Mouse (Mus musculus): ENCODE data around the gene Mgam. TPM values are rescaled to one million over a fixed set of nuclear protein-coding genes. Genes with fewer than 3 reads are reported as not detected.

The Mgam gene
- total and polyA plus RNA-seq, 2 experiments: 32.7 to 122 TPM

- no peaks in the 10 kb centered on the region for H3K27me3 ChIP-seq (ENCODE audit: control insufficient read depth, insufficient read depth, low read length)
- H3K4me3 ChIP-seq (ENCODE audit: insufficient read depth, low read depth, low read length): no peak overlapping the region
- H3K36me3 ChIP-seq (ENCODE audit: control insufficient read depth, insufficient read depth, low read length): no peaks in the 10 kb centered on the region
- no peaks in the 10 kb centered on the region for H3K79me2 ChIP-seq (ENCODE audit: control insufficient read depth, insufficient read depth, low read length)
- H3K27ac ChIP-seq (replicated peaks; ENCODE audit: insufficient read depth, low read depth, low read length): no peak overlapping the region
- no peak for DNase-seq (ENCODE audit: extremely low read depth, low read depth, low spot score)
- H3K9ac ChIP-seq (ENCODE audit: low read depth, low read length): no peak overlapping the region
- TF ChIP-seq CTCF (IDR thresholded peaks at IDR 0.05; ENCODE audit: low read depth, low read length): no peak
- TF ChIP-seq POLR2A (IDR thresholded peaks at IDR 0.05; ENCODE audit: extremely low read depth, insufficient read depth, low read length): no peak
- H3K4me1 ChIP-seq (ENCODE audit: control insufficient read depth, insufficient read depth, low read length): no peaks in the 10 kb centered on the region
Observed at GRCm38 (mm10) chr6:40607431-40607830, 21.2 kb upstream of the Mgam start.

- no peaks in the 10 kb centered on the region for H3K27me3 ChIP-seq (ENCODE audit: control insufficient read depth, insufficient read depth, low read length)
- H3K79me2 ChIP-seq (ENCODE audit: control insufficient read depth, insufficient read depth, low read length): no peaks in the 10 kb centered on the region
- H3K4me1 ChIP-seq (ENCODE audit: control insufficient read depth, insufficient read depth, low read length): no peaks in the 10 kb centered on the region
- no peak overlapping the region for H3K9ac ChIP-seq (ENCODE audit: low read depth, low read length)
- DNase-seq (ENCODE audit: extremely low read depth, low read depth, low spot score): no peak
- TF ChIP-seq POLR2A (IDR thresholded peaks at IDR 0.05; ENCODE audit: extremely low read depth, insufficient read depth, low read length): no peak
- no peak for TF ChIP-seq CTCF (IDR thresholded peaks at IDR 0.05; ENCODE audit: low read depth, low read length)
- no peak overlapping the region for H3K4me3 ChIP-seq (ENCODE audit: insufficient read depth, low read depth, low read length)
- WGBS: 81% methylated on average over 8 of the region's 8 CpGs
- no peaks in the 10 kb centered on the region for H3K36me3 ChIP-seq (ENCODE audit: control insufficient read depth, insufficient read depth, low read length)
- H3K27ac ChIP-seq (replicated peaks; ENCODE audit: insufficient read depth, low read depth, low read length): no peak overlapping the region
Observed at GRCm38 (mm10) chr6:40610244-40610643, 18.4 kb upstream of the Mgam start.

GRCm38 (mm10) chr6:40613260-40613852, 15.3 kb upstream of the Mgam start, which contains the start of gene Tas2r138:
TSS of gene Tas2r138 (minus strand) at chr6:40613310.
- Histone ChIP-seq H3K27ac (replicated peaks; ENCODE audit: insufficient read depth, low read depth, low read length) (no peak within 1 kb of the TSS), H3K4me1 (ENCODE audit: control insufficient read depth, insufficient read depth, low read length) (no peaks in the 10 kb centered on the region), H3K79me2 (ENCODE audit: control insufficient read depth, insufficient read depth, low read length) (no peaks in the 10 kb centered on the region), H3K4me3 (ENCODE audit: insufficient read depth, low read depth, low read length) (no peak within 1 kb of the TSS), H3K9ac (ENCODE audit: low read depth, low read length) (no peak within 1 kb of the TSS), H3K36me3 (ENCODE audit: control insufficient read depth, insufficient read depth, low read length) (no peaks in the 10 kb centered on the region), H3K27me3 (ENCODE audit: control insufficient read depth, insufficient read depth, low read length) (no peaks in the 10 kb centered on the region)
- TF ChIP-seq CTCF (IDR thresholded peaks at IDR 0.05; ENCODE audit: low read depth, low read length) (no peak), POLR2A (IDR thresholded peaks at IDR 0.05; ENCODE audit: extremely low read depth, insufficient read depth, low read length) (no peak)
- no peak for DNase-seq (ENCODE audit: extremely low read depth, low read depth, low spot score)
- 91% methylated on average over 4 of the region's 4 CpGs for WGBS

- peak; percentile 60 for DNase-seq (ENCODE audit: extremely low read depth, low read depth, low spot score)
Observed at GRCm38 (mm10) chr6:40617965-40618364, 10.7 kb upstream of the Mgam start.

GRCm38 (mm10) chr6:40626111-40626510, 2.5 kb upstream of the Mgam start:
- Histone ChIP-seq H3K27ac (replicated peaks; ENCODE audit: insufficient read depth, low read depth, low read length) (no peak overlapping the region), H3K36me3 (ENCODE audit: control insufficient read depth, insufficient read depth, low read length) (no peaks in the 10 kb centered on the region), H3K4me1 (ENCODE audit: control insufficient read depth, insufficient read depth, low read length) (peaks cover 3% of the 10 kb centered on the region; the same call in 1 of the 2 replicates), H3K4me3 (ENCODE audit: insufficient read depth, low read depth, low read length) (no peak overlapping the region), H3K79me2 (ENCODE audit: control insufficient read depth, insufficient read depth, low read length) (no peaks in the 10 kb centered on the region), H3K9ac (ENCODE audit: low read depth, low read length) (no peak overlapping the region), H3K27me3 (ENCODE audit: control insufficient read depth, insufficient read depth, low read length) (no peaks in the 10 kb centered on the region)
- DNase-seq (ENCODE audit: extremely low read depth, low read depth, low spot score): no peak
- WGBS: 59% methylated on average over 1 of the region's 1 CpGs
- no peak for TF ChIP-seq POLR2A (IDR thresholded peaks at IDR 0.05; ENCODE audit: extremely low read depth, insufficient read depth, low read length)
- no peak for TF ChIP-seq CTCF (IDR thresholded peaks at IDR 0.05; ENCODE audit: low read depth, low read length)

More at GRCm38 (mm10) chr6:40617965-40618364, 10.7 kb upstream of the Mgam start:
- Histone ChIP-seq H3K79me2 (ENCODE audit: control insufficient read depth, insufficient read depth, low read length) (no peaks in the 10 kb centered on the region), H3K4me1 (ENCODE audit: control insufficient read depth, insufficient read depth, low read length) (no peaks in the 10 kb centered on the region), H3K27ac (replicated peaks; ENCODE audit: insufficient read depth, low read depth, low read length) (no peak overlapping the region), H3K9ac (ENCODE audit: low read depth, low read length) (no peak overlapping the region), H3K36me3 (ENCODE audit: control insufficient read depth, insufficient read depth, low read length) (no peaks in the 10 kb centered on the region), H3K27me3 (ENCODE audit: control insufficient read depth, insufficient read depth, low read length) (no peaks in the 10 kb centered on the region), H3K4me3 (ENCODE audit: insufficient read depth, low read depth, low read length) (no peak overlapping the region)
- 5% methylated on average over 2 of the region's 2 CpGs for WGBS
- TF ChIP-seq POLR2A (IDR thresholded peaks at IDR 0.05; ENCODE audit: extremely low read depth, insufficient read depth, low read length) (no peak), CTCF (IDR thresholded peaks at IDR 0.05; ENCODE audit: low read depth, low read length) (peak; percentile 55)

GRCm38 (mm10) chr6:40634640-40635071, 6.0 kb downstream of the Mgam start:
- peak overlapping the region; percentile 99 for H3K27ac ChIP-seq (replicated peaks; ENCODE audit: insufficient read depth, low read depth, low read length)
- H3K4me3 ChIP-seq (ENCODE audit: insufficient read depth, low read depth, low read length): peak overlapping the region; percentile 71
- TF ChIP-seq POLR2A (IDR thresholded peaks at IDR 0.05; ENCODE audit: extremely low read depth, insufficient read depth, low read length) (no peak), CTCF (IDR thresholded peaks at IDR 0.05; ENCODE audit: low read depth, low read length) (no peak)
- no peaks in the 10 kb centered on the region; the same call in 1 of the 2 replicates for H3K79me2 ChIP-seq (ENCODE audit: control insufficient read depth, insufficient read depth, low read length)
- peak overlapping the region; percentile 70 for H3K9ac ChIP-seq (ENCODE audit: low read depth, low read length)
- no peaks in the 10 kb centered on the region for H3K27me3 ChIP-seq (ENCODE audit: control insufficient read depth, insufficient read depth, low read length)
- no peaks in the 10 kb centered on the region for H3K36me3 ChIP-seq (ENCODE audit: control insufficient read depth, insufficient read depth, low read length)
- peaks cover 2% of the 10 kb centered on the region; the same call in 1 of the 2 replicates for H3K4me1 ChIP-seq (ENCODE audit: control insufficient read depth, insufficient read depth, low read length)
- peak; percentile 95 for DNase-seq (ENCODE audit: extremely low read depth, low read depth, low spot score)
- WGBS: 11% methylated on average over 1 of the region's 1 CpGs
